Mouse (Mus musculus) megakaryocyte, embryonic 14.5 days (primary cell): ENCODE results near the gene Scap. TPM values are rescaled to one million over a fixed set of nuclear protein-coding genes. Genes with fewer than 3 reads are reported as not detected.
"Not testable (repeated sequence)": the region's sequence is repeated elsewhere in the genome, so short reads cannot be mapped to it uniquely, and the experiment has no call there.

ENCODE experiments used
- H3K27me3 ChIP-seq: replicated peaks from 2 replicates; pipeline ENCODE3; 2012; ENCODE audit warnings: inconsistent platforms
- H3K36me3 ChIP-seq: replicated peaks from 2 replicates; pipeline ENCODE3; 2012; ENCODE audit warnings: low read length, inconsistent platforms, mixed read lengths
- H3K4me1 ChIP-seq: 2 replicates; pipeline ENCODE4 v1.6.1; 2012; ENCODE audit warnings: inconsistent platforms
- H3K4me3 ChIP-seq: replicated peaks from 2 replicates; pipeline ENCODE3; 2012; ENCODE audit warnings: moderate library complexity, mild to moderate bottlenecking, inconsistent platforms
- H3K9me3 ChIP-seq: 2 replicates; pipeline ENCODE4 v1.6.1; 2012; ENCODE audit warnings: inconsistent platforms
- FLI1 ChIP-seq: IDR thresholded peaks from 2 replicates; pipeline ENCODE4 v1.6.1; 2012; ENCODE audit warnings: low read length, inconsistent platforms, mixed read lengths
- GATA1 ChIP-seq: IDR thresholded peaks from 3 replicates; pipeline ENCODE4 v1.6.1; 2012; ENCODE audit warnings: mixed read lengths, low read length, inconsistent platforms, borderline replicate concordance
- polyA plus RNA-seq: library from polyadenylated mRNA; stranded (reverse); fragments of >175 nt; gene quantifications from 2 replicates; pipeline ENCODE4 v1.2.3, GENCODE M21; 2012; ENCODE audit warnings: low replicate concordance; ENCODE audit not compliant: insufficient read depth

The Scap gene
- polyA plus RNA-seq, 1 experiment = 71.5 TPM

- Histone ChIP-seq H3K9me3 (no peaks in the 10 kb centered on the region), H3K4me3 (peak overlapping the region; percentile 89), H3K27me3 (no peaks in the 10 kb centered on the region), H3K36me3 (peaks cover 24% of the 10 kb centered on the region), H3K4me1 (peaks cover 56% of the 10 kb centered on the region)
- TF ChIP-seq GATA1 (no peak), FLI1 (no peak)
Measured at GRCm38 (mm10) chr9:110329655-110330054, 3.4 kb upstream of the Scap start.

- H3K36me3 ChIP-seq = peaks cover 22% of the 10 kb centered on the region
- no peaks in the 10 kb centered on the region for H3K9me3 ChIP-seq
- TF ChIP-seq GATA1 = no peak
- TF ChIP-seq FLI1 = no peak
- peak overlapping the region; percentile 89 for H3K4me3 ChIP-seq
- H3K27me3 ChIP-seq = no peaks in the 10 kb centered on the region
- H3K4me1 ChIP-seq = peaks cover 63% of the 10 kb centered on the region
Measured at GRCm38 (mm10) chr9:110330341-110330740, 2.7 kb upstream of the Scap start.

GRCm38 (mm10) chr9:110330913-110331312, 2.2 kb upstream of the Scap start:
- Histone ChIP-seq H3K36me3 (peaks cover 18% of the 10 kb centered on the region), H3K4me3 (peak overlapping the region; percentile 4), H3K4me1 (peaks cover 65% of the 10 kb centered on the region)
- not testable (repeated sequence) for H3K9me3 ChIP-seq, H3K27me3 ChIP-seq

- H3K4me3 ChIP-seq = peak overlapping the region; percentile 96
- peaks cover 67% of the 10 kb centered on the region for H3K4me1 ChIP-seq
- H3K9me3 ChIP-seq = no peaks in the 10 kb centered on the region
- H3K27me3 ChIP-seq = no peaks in the 10 kb centered on the region
- TF ChIP-seq FLI1 (no peak), GATA1 (no peak)
- H3K36me3 ChIP-seq = no peaks in the 10 kb centered on the region
Measured at GRCm38 (mm10) chr9:110333896-110334259, 790 bp downstream of the Scap start.

- TF ChIP-seq GATA1 (no peak), FLI1 (no peak)
- no peaks in the 10 kb centered on the region for H3K9me3 ChIP-seq
- no peaks in the 10 kb centered on the region for H3K27me3 ChIP-seq
Measured at GRCm38 (mm10) chr9:110334849-110335248, 1.8 kb downstream of the Scap start.

GRCm38 (mm10) chr9:110340037-110340750, 7.1 kb downstream of the Scap start:
- Histone ChIP-seq H3K4me1 (peaks cover 45% of the 10 kb centered on the region), H3K27me3 (no peaks in the 10 kb centered on the region), H3K36me3 (no peaks in the 10 kb centered on the region), H3K4me3 (no peak overlapping the region), H3K9me3 (no peaks in the 10 kb centered on the region)
- no peak for TF ChIP-seq GATA1
- TF ChIP-seq FLI1 = no peak

More at GRCm38 (mm10) chr9:110334849-110335248, 1.8 kb downstream of the Scap start:
- peak overlapping the region; percentile 0 for H3K4me3 ChIP-seq
- peaks cover 58% of the 10 kb centered on the region for H3K4me1 ChIP-seq
- no peaks in the 10 kb centered on the region for H3K36me3 ChIP-seq

GRCm38 (mm10) chr9:110342008-110342407, 8.9 kb downstream of the Scap start:
- H3K4me3 ChIP-seq = no peak overlapping the region
- TF ChIP-seq GATA1 (no peak), FLI1 (no peak)
- no peaks in the 10 kb centered on the region for H3K9me3 ChIP-seq
- peaks cover 40% of the 10 kb centered on the region for H3K4me1 ChIP-seq
- H3K27me3 ChIP-seq = no peaks in the 10 kb centered on the region
- H3K36me3 ChIP-seq = no peaks in the 10 kb centered on the region

GRCm38 (mm10) chr9:110343805-110344204, 10.7 kb downstream of the Scap start:
- no peak for TF ChIP-seq GATA1
- TF ChIP-seq FLI1 = no peak
- peaks cover 37% of the 10 kb centered on the region for H3K4me1 ChIP-seq

GRCm38 (mm10) chr9:110345057-110345739, 12.1 kb downstream of the Scap start:
- TF ChIP-seq GATA1 (no peak), FLI1 (no peak)
- no peaks in the 10 kb centered on the region for H3K9me3 ChIP-seq

More at GRCm38 (mm10) chr9:110343805-110344204, 10.7 kb downstream of the Scap start:
- no peaks in the 10 kb centered on the region for H3K9me3 ChIP-seq
- H3K4me3 ChIP-seq = no peak overlapping the region
- H3K27me3 ChIP-seq = no peaks in the 10 kb centered on the region
- H3K36me3 ChIP-seq = no peaks in the 10 kb centered on the region

GRCm38 (mm10) chr9:110348899-110349298, 15.8 kb downstream of the Scap start:
- peaks cover 12% of the 10 kb centered on the region for H3K36me3 ChIP-seq
- TF ChIP-seq GATA1 (no peak), FLI1 (no peak)
- H3K27me3 ChIP-seq = no peaks in the 10 kb centered on the region
- H3K9me3 ChIP-seq = no peaks in the 10 kb centered on the region
- peaks cover 58% of the 10 kb centered on the region for H3K4me1 ChIP-seq
- no peak overlapping the region for H3K4me3 ChIP-seq

More at GRCm38 (mm10) chr9:110345057-110345739, 12.1 kb downstream of the Scap start:
- Histone ChIP-seq H3K36me3 (no peaks in the 10 kb centered on the region), H3K4me3 (no peak overlapping the region), H3K4me1 (peaks cover 47% of the 10 kb centered on the region), H3K27me3 (no peaks in the 10 kb centered on the region)
